Mouse (Mus musculus): ENCODE data around the gene Ypel3.

- TF ChIP-seq HCFC1 (IDR thresholded peaks at IDR 0.05; ENCODE audit: borderline replicate concordance, insufficient read depth, low read length) (no peak), MAFK (IDR thresholded peaks at IDR 0.05; ENCODE audit: insufficient read depth, low read depth, low read length) (no peak)
Measured at GRCm38 (mm10) chr7:126784469-126784868, 7.7 kb downstream of the Ypel3 start.

Measured in ES-E14 (cell line).